Mouse (Mus musculus): ENCODE measurements at regions not wholly inside any gene's neighbourhood (a gene's known extent, or its start where the extent isn't known, plus 50 kb on each side); places are given as distances from the start of the nearest gene placed in this dataset.

DNA sequence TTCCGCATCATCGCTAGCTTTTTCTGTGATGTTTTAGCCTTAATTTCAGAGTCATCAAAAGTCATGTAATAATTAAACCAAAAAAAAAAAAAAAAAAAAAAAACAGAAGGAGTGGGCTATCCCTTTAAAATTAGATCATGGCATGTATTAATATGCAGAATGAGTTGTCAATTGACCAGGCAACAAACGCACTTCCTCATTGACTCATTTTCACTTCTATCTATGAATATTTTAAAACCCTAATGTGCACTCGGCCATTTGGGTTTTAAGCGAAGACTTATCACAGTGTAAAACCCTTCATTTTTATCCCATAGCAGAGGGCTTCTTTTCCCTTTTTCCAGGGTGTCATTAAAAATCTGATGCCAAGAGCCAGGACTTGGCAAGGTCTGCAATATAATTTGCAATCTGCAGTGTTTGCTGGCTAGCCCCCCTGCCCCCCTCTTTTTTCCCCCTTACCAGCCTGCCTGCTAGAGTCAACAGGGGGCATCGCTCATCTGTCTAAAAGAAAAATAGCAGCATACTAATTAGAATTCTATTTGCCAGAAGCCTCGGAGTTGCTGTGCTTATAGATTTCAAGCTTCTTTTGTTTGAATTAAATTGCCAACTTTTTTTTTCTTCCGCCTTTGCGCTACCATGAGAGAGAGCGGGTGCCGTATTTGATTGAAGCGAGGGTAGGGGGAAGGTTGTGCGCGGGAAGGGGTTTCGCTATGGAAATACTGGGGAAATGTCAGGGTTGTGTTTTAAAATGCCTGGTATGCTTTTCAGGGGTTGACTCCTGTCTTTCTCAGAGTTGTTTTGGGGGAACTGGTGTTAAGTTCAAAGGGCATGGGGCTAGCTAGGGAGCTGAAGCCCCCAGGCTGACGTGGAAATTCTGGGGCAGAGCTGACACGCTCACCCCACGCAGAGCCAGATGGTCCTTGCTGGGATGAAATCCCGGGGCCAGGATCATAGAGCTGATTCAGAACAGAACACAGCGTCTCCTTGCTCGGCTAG lies 248.3 kb downstream of the Nr2f2 start:
- DNase-seq (ENCODE audit: low spot score) = no peak

DNA sequence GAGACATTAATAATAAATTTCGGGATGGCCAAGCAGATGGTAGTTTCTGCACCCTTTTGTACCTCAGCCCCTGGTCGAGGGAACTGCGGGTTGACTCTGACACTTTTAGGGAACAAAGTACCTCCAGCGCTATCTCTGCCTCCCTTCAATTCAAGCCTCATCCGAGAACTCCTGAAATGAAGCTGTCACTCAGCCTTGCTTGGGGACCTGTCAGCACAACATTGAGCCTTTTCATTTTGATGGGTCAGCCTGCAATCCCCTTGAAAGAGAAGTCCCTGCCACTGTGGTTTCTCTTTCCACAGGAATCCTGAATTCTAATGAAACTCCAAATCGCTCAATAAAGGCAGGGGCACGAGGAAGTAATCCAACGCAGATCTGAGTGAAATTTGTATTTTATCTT lies 257.5 kb downstream of the Nr2f2 start:
- no peak for DNase-seq (ENCODE audit: low spot score)

DNA sequence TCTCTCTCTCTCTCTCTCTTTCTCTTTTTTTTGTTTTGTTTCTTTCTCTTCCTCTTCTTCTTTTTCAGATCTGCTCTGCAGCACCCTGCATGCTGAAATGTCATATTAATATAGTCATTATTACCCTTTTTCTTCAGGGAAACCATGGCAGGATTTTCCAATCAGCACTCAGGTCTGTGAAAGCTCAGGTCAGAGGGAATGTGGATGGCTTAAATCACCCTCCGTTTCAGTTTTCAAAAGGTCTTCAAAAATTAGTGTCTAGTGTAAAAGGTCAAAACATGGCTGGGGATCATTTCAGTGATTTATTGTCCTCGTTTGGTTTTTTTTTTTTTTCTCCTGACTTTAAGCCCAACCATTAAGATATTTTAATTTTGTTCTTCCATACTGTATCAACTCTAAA lies 261.5 kb downstream of the Nr2f2 start:
- DNase-seq (ENCODE audit: low spot score) = no peak

DNA sequence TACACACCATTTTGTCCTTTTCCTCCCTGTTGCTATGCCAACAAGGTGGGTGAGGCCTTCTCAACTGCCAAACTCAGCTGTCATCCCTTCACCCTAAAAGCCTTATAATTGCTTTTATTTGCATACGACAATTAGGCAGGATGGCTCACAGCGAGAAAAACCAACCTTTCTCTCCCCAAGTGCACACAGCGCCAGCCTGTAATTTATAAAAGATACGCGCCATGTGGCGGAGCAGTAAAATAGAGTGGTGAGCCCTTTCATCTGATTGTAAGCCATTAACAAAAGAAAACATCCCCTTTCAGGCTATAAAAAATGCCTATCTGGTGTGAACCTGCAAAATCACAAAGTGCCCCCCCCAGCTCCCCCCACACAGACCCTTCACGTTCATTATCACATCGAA lies 262.0 kb downstream of the Nr2f2 start:
- DNase-seq (ENCODE audit: low spot score) = no peak

DNA sequence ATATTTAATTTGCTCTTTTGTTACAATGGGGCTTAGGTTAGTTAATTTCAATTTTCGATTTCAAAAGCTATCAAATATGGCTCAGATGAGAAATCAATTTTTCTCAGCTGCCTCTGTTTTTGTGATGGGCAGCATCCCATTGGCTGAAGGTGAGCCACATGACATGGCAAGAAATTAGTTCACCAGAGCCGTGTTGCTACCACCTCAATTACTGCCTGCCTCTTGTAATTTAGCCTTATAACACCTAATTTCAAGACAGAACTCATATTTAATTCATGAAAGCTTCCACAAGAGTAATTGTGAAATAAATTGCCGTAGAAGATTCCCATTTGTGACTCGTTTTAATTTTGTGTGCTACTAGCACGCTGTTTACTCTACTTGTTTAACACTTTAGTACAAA lies 262.9 kb downstream of the Nr2f2 start:
- DNase-seq (ENCODE audit: low spot score) = no peak

DNA sequence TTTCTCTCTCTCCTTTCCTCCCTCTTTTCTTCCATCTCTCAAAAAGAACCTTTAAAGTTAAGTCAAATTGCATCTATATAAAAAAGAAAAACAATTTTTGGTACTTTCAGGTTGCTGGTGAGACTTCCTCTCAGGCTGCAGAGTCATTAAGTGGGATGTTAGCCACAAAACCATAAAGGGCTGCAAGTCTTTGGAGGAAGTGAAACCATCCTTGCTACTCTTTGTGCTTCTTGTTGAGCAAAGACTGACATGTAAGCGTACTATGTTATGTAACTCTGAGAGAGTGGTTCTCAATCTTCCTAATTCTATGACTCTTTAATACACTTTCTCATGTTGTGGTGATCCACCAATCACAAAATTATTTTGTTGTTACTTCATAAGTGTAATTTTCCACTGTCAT lies 267.5 kb downstream of the Nr2f2 start:
- no peak for DNase-seq (ENCODE audit: low spot score)

DNA sequence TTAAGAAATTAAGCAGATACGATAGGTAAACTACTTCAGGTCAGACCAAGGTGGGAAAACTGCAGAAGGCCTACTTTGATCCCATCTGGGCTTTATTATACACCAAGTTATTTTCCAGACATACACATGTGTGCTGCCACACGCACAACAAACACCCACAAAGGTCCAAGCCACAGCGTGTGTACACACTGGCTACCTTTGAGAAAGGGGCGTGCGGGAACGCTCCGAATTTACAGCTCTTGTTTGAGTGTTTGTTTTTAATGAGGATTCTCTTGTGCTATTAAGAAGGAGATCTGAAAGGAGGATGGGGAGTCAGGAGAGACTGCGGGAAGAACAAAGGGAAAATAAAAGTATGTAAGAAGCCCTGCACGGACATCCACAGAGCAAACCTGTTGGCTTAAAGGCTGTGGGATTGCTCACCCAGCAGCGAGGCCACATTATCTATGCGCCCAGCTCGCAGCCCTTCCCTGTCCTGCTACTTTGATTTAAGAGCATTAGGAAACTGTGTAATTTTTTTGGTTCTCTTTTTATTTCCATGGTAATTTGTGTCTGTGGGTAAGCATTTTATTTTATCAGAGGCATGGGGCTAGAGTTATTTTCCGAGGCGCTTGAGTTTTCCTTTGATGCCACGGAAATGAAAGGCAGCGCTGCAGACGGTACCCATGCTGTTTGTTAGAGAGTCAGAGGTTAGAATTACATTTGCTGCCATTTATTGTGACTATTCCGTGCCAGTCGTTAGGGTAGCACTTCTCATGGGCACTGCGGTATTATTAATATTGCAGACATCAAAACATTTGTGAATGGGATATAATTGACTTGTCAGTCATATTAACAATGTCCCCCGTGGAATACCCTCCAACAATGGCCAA lies 272.4 kb downstream of the Nr2f2 start:
- DNase-seq (ENCODE audit: low spot score) = no peak

DNA sequence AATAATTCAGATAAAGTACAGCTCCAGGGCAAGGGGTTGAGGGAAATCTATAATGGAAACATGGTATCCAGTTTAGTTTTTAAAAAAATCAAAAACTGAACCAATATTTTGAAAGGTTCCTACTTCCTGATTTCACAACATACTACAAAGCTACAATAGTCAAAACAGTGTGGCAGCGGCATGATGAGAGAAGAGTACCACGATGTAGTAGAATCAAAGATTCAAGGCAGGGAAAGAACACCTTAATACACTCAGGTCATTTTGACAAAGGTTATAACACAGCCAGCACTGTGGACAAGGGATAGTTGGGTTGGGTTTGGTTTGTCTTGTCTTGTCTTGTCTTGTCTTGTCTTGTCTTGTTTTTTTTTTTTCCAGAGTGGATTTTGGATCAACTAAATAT lies 274.4 kb downstream of the Nr2f2 start:
- no peak for DNase-seq (ENCODE audit: low spot score)

DNA sequence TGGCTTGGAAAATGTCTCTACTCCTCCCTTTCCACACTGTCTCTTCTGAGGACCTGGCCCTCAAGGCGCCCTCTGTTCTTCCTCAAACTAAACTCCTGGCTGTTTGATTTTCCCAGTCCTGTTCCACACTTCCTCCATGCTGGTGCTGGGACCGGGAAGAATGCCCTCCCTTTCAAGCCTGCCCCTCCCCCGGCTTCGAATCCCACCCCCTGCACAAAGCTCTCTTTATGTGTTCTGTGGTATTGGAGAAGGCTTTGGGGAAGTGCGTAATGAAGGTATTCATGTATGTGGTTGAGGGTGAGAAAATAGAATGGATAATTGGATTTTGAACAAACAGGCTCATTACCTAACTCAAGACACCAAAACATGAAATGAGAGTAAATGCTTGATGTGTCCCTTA lies 277.4 kb downstream of the Nr2f2 start:
- DNase-seq (ENCODE audit: low spot score) = no peak

DNA sequence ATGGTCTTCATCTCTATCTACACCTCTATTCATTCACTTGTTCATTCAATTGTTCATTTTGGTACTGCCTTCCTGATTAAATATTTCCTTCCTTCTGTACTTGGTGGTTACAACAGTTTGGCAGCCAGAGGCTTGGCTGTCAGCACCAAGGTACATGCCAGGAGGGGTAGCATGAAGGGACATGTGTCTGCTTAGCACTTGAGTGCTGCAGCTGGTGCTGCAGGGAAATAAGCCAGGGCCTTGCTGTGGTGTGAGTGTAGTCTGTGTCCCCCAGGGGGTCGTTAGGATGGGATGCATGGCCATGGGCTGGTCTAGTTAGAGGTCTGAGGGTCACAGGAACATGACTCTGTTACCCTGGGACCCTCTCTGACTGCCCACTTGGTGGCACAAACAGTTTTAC lies 296.9 kb downstream of the Nr2f2 start:
- DNase-seq (ENCODE audit: low spot score) = no peak

DNA sequence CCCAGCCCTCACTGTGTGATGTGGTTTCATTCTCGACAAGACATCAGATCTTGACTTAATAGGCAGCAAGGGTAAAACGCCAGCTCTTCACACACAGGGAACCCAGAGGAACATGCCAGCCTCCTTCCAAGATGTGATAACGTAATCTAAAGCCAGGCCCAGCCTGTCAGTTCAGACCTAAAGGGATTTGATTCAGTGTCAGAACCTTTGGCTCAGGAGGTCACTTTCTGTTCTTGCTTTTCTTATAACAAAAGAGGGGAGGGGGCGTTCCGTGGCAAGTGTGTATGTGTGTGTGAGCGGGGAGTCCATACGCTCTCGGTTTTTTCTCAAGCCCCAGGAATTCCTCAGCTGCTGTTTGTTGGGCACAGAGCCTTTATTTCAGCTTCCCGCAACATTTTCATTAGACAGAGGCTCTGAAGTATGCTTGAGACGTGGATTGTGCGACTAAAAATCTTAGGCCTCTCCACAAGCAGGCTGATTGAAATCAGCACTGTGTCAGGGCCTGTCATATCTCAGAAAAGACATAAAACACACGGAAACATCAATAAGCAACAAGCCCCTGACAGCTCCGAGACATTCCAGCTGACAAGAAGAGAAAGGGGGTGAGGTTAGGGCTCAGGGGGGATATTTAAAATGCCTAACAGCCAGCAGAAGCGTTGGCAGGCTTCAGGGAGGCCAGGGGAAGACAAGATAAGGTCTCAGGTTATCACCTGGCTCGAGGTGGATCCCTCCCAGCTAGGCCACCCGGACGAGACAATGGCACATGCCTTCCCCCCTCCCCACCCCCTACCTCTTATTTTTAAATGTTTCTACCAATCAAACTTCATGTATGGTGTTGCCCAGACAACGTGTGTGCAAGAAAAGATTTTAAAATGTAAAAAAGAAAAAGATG lies 298.5 kb downstream of the Nr2f2 start:
- DNase-seq (ENCODE audit: low spot score) = no peak

DNA sequence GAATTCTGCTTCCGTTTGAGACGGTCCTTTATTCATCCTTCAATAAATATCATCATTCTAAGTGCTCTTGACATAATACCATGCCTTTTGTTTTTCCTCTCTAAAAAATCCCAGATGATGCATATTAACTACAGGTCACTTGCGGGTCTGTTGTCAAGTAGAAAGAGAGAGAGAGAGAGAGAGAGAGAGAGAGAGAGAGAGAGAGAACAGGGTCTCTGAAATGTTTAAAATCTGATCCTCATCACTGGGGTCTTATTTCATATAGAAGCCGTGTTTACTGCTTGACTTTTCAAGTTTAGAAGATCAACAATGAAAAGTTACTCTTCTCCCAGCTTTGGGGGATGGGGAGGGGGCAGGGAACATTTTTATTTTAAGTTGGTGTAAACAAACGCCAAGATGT lies 299.5 kb downstream of the Nr2f2 start:
- no peak for DNase-seq (ENCODE audit: low spot score)

DNA sequence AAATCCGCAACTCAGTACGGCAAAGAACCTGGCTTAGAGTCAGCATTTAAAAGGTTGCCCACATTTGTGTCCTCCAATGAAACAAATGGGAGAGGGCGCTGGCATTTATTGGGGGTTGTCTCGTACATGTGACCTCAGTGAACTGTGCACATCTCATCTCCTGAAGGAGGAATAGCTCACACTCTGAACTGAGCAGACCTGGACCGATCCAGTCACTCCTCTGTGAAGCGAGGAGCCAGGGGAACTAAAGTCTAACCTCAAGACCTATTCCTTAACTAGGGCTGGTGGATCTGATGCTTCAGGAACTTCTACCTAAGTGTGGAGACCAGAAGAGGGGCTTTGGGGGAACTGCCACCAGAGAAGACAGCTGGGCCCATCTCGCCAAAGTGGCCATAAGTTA lies 300.1 kb downstream of the Nr2f2 start:
- no peak for DNase-seq (ENCODE audit: low spot score)

DNA sequence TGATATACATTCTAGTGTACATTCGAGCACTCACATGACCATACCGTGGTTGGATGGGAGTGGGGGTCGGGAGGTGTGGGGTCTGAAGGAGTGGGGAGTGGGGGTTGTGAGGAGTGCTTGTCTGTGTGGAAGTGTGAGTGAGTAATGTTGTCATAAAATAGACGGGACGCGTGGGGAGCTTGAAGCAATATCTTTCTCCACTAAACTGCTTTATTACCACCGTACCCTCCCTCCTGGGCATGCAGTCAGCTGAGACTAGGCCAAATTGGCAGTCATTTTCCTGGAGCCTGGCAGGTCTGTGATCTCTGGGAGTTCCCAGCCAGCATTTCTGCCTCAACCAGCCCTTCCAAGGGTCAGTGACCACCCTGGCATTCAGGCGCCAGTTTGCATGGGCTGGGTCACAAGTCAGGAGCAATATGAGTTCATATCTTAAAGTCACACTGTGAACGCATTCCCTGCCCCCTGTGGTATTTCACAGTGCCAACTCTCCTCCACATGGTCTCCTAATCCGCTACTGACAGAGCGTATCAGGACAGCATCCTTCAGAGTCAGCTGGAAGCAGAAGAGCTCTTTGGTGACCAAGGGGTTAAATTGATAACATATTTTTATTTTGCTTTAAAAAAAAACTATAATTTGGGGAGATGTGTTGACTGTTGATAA lies 300.9 kb downstream of the Nr2f2 start:
- no peak for DNase-seq (ENCODE audit: low spot score)

DNA sequence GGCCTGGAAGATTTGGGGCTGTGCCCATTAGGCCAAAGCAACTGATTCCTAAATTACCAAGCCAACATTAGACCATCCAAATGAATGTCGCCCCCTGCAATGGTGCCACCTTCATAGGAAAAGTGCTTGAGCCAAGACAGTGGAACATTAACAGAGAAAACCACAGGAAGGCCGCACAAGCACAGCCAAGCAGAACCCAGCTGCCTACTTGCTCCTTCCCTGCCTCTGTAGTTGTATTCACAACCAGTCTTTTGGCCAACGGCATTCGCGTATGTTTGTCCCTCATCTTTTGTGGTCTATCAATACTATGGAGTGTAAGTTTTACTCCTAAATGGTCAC lies 319.2 kb downstream of the Nr2f2 start:
- DNase-seq (ENCODE audit: low spot score) = no peak

DNA sequence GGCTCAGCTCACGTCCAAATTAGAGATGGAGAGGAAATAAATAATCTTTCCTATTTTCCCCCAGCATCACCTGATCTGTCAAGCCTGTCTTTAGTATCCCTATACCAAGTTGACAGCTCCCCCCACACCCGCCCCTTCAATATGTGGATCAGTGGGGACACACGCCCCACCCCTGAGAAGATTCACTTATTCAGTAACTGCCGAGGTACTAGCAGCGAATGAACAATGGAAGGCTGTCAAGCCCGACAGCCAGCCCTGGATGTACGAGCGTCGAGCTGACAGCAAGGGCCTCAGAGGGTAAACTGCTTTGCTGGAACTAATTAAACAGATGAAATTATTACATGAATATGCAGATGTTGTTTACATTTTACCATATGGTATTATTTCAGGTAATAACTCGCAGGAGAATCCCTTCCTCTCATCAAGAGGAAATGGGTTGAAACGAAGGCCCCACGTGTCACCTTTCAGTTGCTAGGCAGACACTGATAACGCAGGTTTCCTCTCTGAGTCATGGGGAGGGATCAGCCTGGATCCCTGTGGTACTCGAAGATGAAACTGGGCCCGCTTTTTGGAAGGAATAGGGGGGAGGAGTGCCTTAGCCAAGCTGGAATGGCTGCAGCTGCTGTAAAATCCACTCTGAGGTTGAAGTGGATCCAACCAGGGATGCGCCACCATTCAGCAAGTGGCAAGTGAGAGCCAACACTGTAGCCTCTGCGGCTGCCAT lies 319.7 kb downstream of the Nr2f2 start:
- DNase-seq (ENCODE audit: low spot score) = no peak

DNA sequence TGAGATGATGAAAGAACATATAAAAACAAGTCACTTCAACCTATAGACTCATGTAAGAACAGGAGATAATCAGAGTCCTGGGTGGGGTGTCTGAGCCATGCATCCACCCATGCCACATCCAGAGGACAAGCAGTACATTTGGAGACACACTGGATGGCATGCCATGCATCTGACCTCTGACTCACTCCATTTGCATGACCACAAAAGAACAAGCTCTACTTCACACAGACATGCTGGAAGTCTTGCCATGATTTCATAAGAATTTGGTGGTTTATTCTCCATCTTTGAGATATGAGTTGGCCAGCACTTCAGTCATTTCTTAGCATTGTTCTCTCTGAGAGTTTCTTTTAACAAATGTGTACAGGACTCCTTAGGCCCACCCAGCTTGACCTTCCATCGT lies 329.5 kb downstream of the Nr2f2 start:
- DNase-seq (ENCODE audit: low spot score) = no peak

DNA sequence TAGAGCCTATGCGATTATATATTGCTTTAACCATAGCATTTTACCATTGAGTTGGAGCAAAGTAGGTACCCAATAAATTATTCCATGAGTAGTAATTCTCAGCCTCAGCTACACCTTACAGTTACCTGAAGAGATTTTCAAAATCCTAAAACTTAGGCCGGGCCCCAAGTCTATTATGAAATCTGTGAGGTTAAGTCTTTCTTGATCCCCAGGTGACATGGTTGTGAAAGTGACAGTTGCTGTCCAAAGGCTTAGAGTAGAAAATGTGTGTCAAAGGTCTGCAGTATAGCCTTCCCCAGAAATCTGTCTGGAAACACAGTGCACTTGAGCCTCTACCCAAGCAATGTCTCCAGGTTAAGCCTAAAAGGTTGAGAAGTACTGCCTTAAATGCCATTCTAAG lies 333.7 kb downstream of the Nr2f2 start:
- DNase-seq (ENCODE audit: low spot score) = no peak

DNA sequence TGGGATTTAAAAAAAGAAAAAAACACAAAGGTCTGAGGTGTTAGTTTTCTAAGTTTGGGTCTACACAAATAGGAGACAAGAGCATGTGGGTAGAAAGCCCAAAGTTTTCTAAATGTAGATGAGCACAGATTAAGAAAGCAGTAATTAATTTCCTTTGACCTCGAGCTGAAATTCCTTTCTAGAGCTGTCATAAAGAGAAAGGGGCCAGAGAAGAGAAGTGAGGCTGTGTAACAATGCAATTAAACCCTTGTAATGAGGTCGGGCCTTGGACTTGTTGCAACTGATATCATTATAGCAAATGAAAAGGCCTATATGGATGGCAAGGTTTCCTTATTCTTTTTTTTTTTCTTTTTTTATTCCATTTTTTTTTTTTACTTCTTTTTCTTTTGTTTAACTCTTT lies 337.2 kb downstream of the Nr2f2 start:
- no peak for DNase-seq (ENCODE audit: low spot score)

DNA sequence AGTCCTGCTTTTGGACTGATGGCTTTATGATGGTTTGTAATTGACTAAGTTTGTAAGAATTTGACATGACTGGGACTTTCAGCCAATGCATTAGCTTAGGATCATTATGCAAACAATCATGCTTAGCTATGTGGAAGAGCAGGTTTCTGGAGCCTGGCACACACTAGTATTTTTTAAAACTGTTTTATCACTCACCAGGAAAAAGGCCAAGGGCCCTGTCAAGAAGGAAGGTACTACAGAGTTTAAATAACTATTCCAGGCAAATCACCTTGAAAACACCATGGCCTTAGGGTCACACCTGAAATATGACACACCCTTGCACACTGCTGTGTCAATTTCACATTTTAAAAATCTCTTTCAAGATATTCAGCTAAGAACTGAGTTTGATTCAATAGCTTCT lies 341.0 kb downstream of the Nr2f2 start:
- no peak for DNase-seq (ENCODE audit: low spot score)

DNA sequence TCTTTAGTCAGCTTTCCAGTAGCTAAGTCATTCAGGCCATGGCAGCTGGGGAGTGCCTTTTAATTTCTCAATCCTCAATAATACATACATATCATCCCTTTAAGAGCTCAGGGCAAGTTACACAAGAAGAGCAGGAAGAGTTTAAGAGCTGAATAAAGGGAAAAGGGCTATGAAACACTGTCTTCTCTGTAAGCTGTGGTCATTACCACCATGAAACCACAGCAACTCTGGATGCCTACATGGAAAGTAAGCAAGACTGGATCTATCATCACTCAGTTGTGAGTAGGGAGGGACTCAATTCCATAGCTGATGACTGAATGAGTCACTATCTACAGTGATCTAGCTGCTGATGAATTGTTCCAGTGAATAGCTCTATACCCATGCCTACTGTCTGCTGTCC lies 349.9 kb downstream of the Nr2f2 start:
- no peak for DNase-seq (ENCODE audit: low spot score)

Data from left cerebral cortex, adult 11 months (tissue).